Mouse (Mus musculus) thymus, adult 18-20 months (tissue): ENCODE data around the gene Guk1.

Experiments
- DNase-seq, 2 experiments: peaks; one replicate each; pipeline ENCODE4 v3.0.0; 2022; ENCODE audit warnings: mixed read lengths in 2 of 2

Guk1 gene

GRCm38 (mm10) chr11:59209580-59209979, 17.6 kb upstream of the Guk1 start:
- no peak for DNase-seq

GRCm38 (mm10) chr11:59209003-59209441, 17.0 kb upstream of the Guk1 start:
- peak; percentile 32 to 45 for DNase-seq

- DNase-seq, result peak; percentile 83 to 89
These were observed 16.3 kb upstream of the Guk1 start, which contains the start of gene 2310033P09Rik for GRCm38 (mm10) chr11:59208153-59208831. TSS of gene 2310033P09Rik (plus strand) at chr11:59208321.

GRCm38 (mm10) chr11:59202081-59202995, 10.3 kb upstream of the Guk1 start, which contains the start of gene Mrpl55:
TSS of gene Mrpl55 (plus strand) at chr11:59202486.
- peak; percentile 76 to 81 for DNase-seq

- no peak for DNase-seq
These were observed 9.4 kb upstream of the Guk1 start for GRCm38 (mm10) chr11:59201216-59202002.

- no peak for DNase-seq
These were observed 4.2 kb upstream of the Guk1 start for GRCm38 (mm10) chr11:59196230-59196629.

- peak; percentile 83 to 90 for DNase-seq
These were observed 567 bp downstream of the Guk1 start for GRCm38 (mm10) chr11:59191231-59192058.

GRCm38 (mm10) chr11:59187706-59188105, 4.3 kb downstream of the Guk1 start:
- no peak for DNase-seq

- no peak for DNase-seq
These were observed 6.5 kb downstream of the Guk1 start for GRCm38 (mm10) chr11:59185490-59185889.

- DNase-seq, result no peak
These were observed 8.2 kb downstream of the Guk1 start for GRCm38 (mm10) chr11:59183821-59184220.

- DNase-seq, result no peak
These were observed 9.1 kb downstream of the Guk1 start, which contains the start of gene Gjc2 for GRCm38 (mm10) chr11:59182864-59183331. TSS of gene Gjc2 (minus strand) at chr11:59183213.

GRCm38 (mm10) chr11:59176921-59177320, 15.1 kb downstream of the Guk1 start:
- no peak for DNase-seq

- no peak for DNase-seq
These were observed 15.5 kb downstream of the Guk1 start for GRCm38 (mm10) chr11:59176475-59176874.

- no peak for DNase-seq
These were observed 17.7 kb downstream of the Guk1 start for GRCm38 (mm10) chr11:59174189-59174838.

GRCm38 (mm10) chr11:59170549-59170948, 21.5 kb downstream of the Guk1 start:
- no peak for DNase-seq

- DNase-seq, result no peak
These were observed 22.2 kb downstream of the Guk1 start for GRCm38 (mm10) chr11:59169807-59170206.

- no peak for DNase-seq
These were observed 26.3 kb downstream of the Guk1 start for GRCm38 (mm10) chr11:59165616-59166241.

GRCm38 (mm10) chr11:59164384-59164783, 27.6 kb downstream of the Guk1 start:
- DNase-seq, result no peak

- DNase-seq, result peak; percentile 98 to 99
These were observed 28.5 kb downstream of the Guk1 start, which contains the start of gene Iba57 for GRCm38 (mm10) chr11:59163255-59164236. TSS of gene Iba57 (minus strand) at chr11:59163739.
